Mouse (Mus musculus): ENCODE data around the gene Theg. TPM values are rescaled to one million over a fixed set of nuclear protein-coding genes. Genes with fewer than 3 reads are reported as not detected.

The Theg gene
- polyA plus RNA-seq, 1 experiment from 2014 or later: not detected

DNA sequence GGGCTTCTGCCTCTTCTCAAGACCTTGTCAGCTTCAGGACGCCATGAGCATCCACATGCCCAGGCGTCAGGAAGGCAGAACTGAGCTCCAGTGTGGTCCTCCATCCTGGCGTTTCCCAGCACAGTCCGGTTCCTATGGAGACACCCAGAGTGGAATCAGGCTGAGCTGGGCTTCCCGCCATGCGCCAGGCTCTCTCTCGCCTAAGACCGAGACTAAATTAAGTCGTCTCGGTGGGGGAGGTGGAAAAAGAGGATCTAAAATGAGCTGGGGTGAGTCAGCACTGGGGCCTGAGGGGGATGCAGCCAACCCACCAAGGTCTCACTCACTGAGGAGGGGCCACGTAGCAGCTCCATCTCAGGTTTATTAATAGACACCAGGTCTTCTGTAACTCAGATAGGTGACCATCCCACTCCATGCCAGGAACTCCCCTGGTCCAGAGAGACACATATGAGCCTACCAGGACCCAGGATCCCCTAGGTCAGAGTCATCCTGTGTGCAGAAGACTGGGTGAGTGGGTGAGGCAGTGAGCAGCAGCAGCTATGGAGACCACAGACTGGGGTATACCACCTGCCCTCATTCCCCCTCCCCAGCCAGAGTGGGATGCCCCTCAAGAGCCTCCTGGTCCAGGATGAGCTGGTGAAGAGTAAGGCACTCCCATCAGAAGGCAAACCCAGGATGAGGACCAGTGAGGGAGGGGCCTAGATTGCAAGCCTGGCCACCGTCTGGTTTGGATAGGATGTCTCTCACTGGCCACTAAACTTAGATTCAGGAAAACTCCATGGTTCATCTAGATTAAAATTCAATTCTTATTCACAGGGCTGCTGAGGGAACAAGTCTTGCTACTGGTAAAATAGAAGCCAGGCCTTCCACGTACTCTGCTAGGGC, 10.2 kb upstream of the Theg start:
- Histone ChIP-seq H3K4me3 (ENCODE audit: low read depth, low read length) (no peak overlapping the region), H3K9ac (ENCODE audit: low read length) (no peak overlapping the region), H3K27ac (ENCODE audit: low read depth, low read length) (no peak overlapping the region), H3K9me3 (ENCODE audit: control insufficient read depth, low read length) (no peaks in the 10 kb centered on the region), H3K4me2 (no peak overlapping the region), H3K36me3 (ENCODE audit: control insufficient read depth, insufficient read depth, low read length) (no peaks in the 10 kb centered on the region), H3K4me1 (ENCODE audit: control insufficient read depth, insufficient read depth, low read length) (no peaks in the 10 kb centered on the region), H3K27me3 (ENCODE audit: control insufficient read depth, insufficient read depth, low read length) (peaks cover 4% of the 10 kb centered on the region; the same call in 1 of the 2 replicates)
- 0 out of 2 replicates have a peak, but pooled peaks have one; percentile 43 for ATAC-seq (ENCODE audit: low FRiP score)
- WGBS: 26% methylated on average over 13 of the region's 13 CpGs
- peak; percentile 67 for DNase-seq (ENCODE audit: low spot score, missing footprints)

DNA sequence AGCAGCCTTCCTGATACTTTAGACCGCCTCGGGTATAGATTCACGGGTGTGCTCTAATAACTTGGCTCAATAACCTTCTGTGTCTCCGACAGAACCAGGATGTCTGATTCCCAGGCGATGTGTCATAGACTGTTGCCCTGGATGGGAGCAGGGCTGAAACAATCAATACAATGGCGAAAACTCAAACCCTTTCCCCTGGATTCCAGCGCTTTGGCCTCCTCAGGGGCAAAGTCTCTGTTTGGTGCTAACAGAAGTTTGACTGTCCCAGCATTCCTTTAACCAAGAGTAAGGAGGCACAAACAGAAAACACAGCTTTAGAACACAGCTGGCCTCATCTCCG, 8.4 kb upstream of the Theg start:
- Histone ChIP-seq H3K27me3 (ENCODE audit: control insufficient read depth, insufficient read depth, low read length) (peaks cover 4% of the 10 kb centered on the region; the same call in 1 of the 2 replicates), H3K4me2 (no peak overlapping the region), H3K4me1 (ENCODE audit: control insufficient read depth, insufficient read depth, low read length) (no peaks in the 10 kb centered on the region), H3K4me3 (ENCODE audit: low read depth, low read length) (no peak overlapping the region), H3K9me3 (ENCODE audit: control insufficient read depth, low read length) (no peaks in the 10 kb centered on the region), H3K36me3 (ENCODE audit: control insufficient read depth, insufficient read depth, low read length) (no peaks in the 10 kb centered on the region), H3K9ac (ENCODE audit: low read length) (no peak overlapping the region), H3K27ac (ENCODE audit: low read depth, low read length) (no peak overlapping the region)
- DNase-seq (ENCODE audit: low spot score, missing footprints) (no peak), ATAC-seq (ENCODE audit: low FRiP score) (peak; percentile 42; the same call in 1 of the 2 replicates)
- 55% methylated on average over 8 of the region's 8 CpGs for WGBS

DNA sequence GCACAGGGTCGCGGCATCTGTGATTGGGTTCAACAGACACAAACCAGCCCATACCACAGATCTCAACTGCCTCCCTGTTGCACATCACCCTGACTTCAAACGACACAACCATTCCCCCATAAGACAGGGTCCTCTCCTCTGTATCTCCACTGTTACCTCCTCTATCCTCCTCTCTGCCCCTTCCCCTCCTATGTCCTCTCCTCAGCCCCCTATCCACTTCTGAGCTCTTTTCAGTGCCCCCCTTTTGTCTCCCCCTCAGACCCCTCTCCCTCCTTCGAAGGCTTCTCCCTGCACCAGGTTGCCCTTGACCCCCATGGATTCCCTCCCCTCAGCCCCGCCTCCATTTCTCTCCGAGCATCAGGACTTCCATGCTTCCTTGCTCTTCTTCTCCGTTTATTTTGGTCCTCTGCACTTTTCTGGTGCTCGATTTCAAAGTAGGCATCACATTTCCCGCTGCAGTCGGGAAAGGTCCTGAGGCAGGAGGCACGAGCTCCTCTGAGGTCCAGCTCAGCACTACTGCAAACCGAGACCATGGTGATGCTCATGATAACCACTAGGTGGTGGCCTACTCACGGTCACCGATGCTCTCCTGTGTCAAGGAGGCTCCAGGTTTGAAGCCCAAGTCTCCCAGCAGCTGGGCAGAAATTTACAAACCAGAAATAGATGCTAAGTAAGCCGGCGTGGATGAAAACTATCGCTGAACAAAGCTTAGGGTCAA, 7.9 kb upstream of the Theg start:
- H3K4me1 ChIP-seq (ENCODE audit: control insufficient read depth, insufficient read depth, low read length): no peaks in the 10 kb centered on the region
- H3K9ac ChIP-seq (ENCODE audit: low read length): no peak overlapping the region
- H3K36me3 ChIP-seq (ENCODE audit: control insufficient read depth, insufficient read depth, low read length): no peaks in the 10 kb centered on the region
- H3K27me3 ChIP-seq (ENCODE audit: control insufficient read depth, insufficient read depth, low read length): peaks cover 4% of the 10 kb centered on the region; the same call in 1 of the 2 replicates
- DNase-seq (ENCODE audit: low spot score, missing footprints): peak; percentile 95
- no peak overlapping the region for H3K4me2 ChIP-seq
- no peak overlapping the region for H3K4me3 ChIP-seq (ENCODE audit: low read depth, low read length)
- no peak overlapping the region for H3K27ac ChIP-seq (ENCODE audit: low read depth, low read length)
- H3K9me3 ChIP-seq (ENCODE audit: control insufficient read depth, low read length): no peaks in the 10 kb centered on the region
- ATAC-seq (ENCODE audit: low FRiP score): peak; percentile 85
- 20% methylated on average over 17 of the region's 17 CpGs for WGBS

GRCm38 (mm10) chr10:79594111-79594510, 7.0 kb upstream of the Theg start:
- no peak for ATAC-seq (ENCODE audit: low FRiP score)
- Histone ChIP-seq H3K9ac (ENCODE audit: low read length) (no peak overlapping the region), H3K9me3 (ENCODE audit: control insufficient read depth, low read length) (no peaks in the 10 kb centered on the region), H3K27me3 (ENCODE audit: control insufficient read depth, insufficient read depth, low read length) (peaks cover 4% of the 10 kb centered on the region; the same call in 1 of the 2 replicates), H3K4me1 (ENCODE audit: control insufficient read depth, insufficient read depth, low read length) (no peaks in the 10 kb centered on the region), H3K27ac (ENCODE audit: low read depth, low read length) (no peak overlapping the region), H3K36me3 (ENCODE audit: control insufficient read depth, insufficient read depth, low read length) (no peaks in the 10 kb centered on the region), H3K4me3 (ENCODE audit: low read depth, low read length) (no peak overlapping the region), H3K4me2 (no peak overlapping the region)
- 53% methylated on average over 6 of the region's 6 CpGs for WGBS
- DNase-seq (ENCODE audit: low spot score, missing footprints): peak; percentile 28

- no peaks in the 10 kb centered on the region for H3K9me3 ChIP-seq (ENCODE audit: control insufficient read depth, low read length)
- DNase-seq (ENCODE audit: low spot score, missing footprints) (no peak), ATAC-seq (ENCODE audit: low FRiP score) (no peak)
- no peaks in the 10 kb centered on the region for H3K4me1 ChIP-seq (ENCODE audit: control insufficient read depth, insufficient read depth, low read length)
- no peak overlapping the region for H3K9ac ChIP-seq (ENCODE audit: low read length)
- H3K27me3 ChIP-seq (ENCODE audit: control insufficient read depth, insufficient read depth, low read length): peaks cover 4% of the 10 kb centered on the region; the same call in 1 of the 2 replicates
- no peak overlapping the region for H3K27ac ChIP-seq (ENCODE audit: low read depth, low read length)
- H3K36me3 ChIP-seq (ENCODE audit: control insufficient read depth, insufficient read depth, low read length): no peaks in the 10 kb centered on the region; the same call in 1 of the 2 replicates
- H3K4me3 ChIP-seq (ENCODE audit: low read depth, low read length): no peak overlapping the region
- 94% methylated on average over 1 of the region's 1 CpGs for WGBS
- no peak overlapping the region for H3K4me2 ChIP-seq
These were observed 3.6 kb upstream of the Theg start for GRCm38 (mm10) chr10:79590702-79591101.

- Histone ChIP-seq H3K27ac (ENCODE audit: low read depth, low read length) (no peak overlapping the region), H3K4me3 (ENCODE audit: low read depth, low read length) (no peak overlapping the region), H3K27me3 (ENCODE audit: control insufficient read depth, insufficient read depth, low read length) (no peaks in the 10 kb centered on the region), H3K4me1 (ENCODE audit: control insufficient read depth, insufficient read depth, low read length) (no peaks in the 10 kb centered on the region), H3K36me3 (ENCODE audit: control insufficient read depth, insufficient read depth, low read length) (no peaks in the 10 kb centered on the region; the same call in 1 of the 2 replicates), H3K9me3 (ENCODE audit: control insufficient read depth, low read length) (no peaks in the 10 kb centered on the region), H3K4me2 (no peak overlapping the region), H3K9ac (ENCODE audit: low read length) (no peak overlapping the region)
- ATAC-seq (ENCODE audit: low FRiP score) (no peak), DNase-seq (ENCODE audit: low spot score, missing footprints) (peak; percentile 59)
- 73% methylated on average over 4 of the region's 4 CpGs for WGBS
These were observed 608 bp upstream of the Theg start for GRCm38 (mm10) chr10:79587752-79588126.

- DNase-seq (ENCODE audit: low spot score, missing footprints) (peak; percentile 39), ATAC-seq (ENCODE audit: low FRiP score) (no peak)
- Histone ChIP-seq H3K4me2 (no peak overlapping the region), H3K36me3 (ENCODE audit: control insufficient read depth, insufficient read depth, low read length) (no peaks in the 10 kb centered on the region; the same call in 1 of the 2 replicates), H3K9me3 (ENCODE audit: control insufficient read depth, low read length) (no peaks in the 10 kb centered on the region), H3K9ac (ENCODE audit: low read length) (no peak overlapping the region), H3K4me1 (ENCODE audit: control insufficient read depth, insufficient read depth, low read length) (no peaks in the 10 kb centered on the region), H3K27ac (ENCODE audit: low read depth, low read length) (no peak overlapping the region), H3K4me3 (ENCODE audit: low read depth, low read length) (no peak overlapping the region), H3K27me3 (ENCODE audit: control insufficient read depth, insufficient read depth, low read length) (no peaks in the 10 kb centered on the region)
- 80% methylated on average over 8 of the region's 8 CpGs for WGBS
These were observed 888 bp downstream of the Theg start for GRCm38 (mm10) chr10:79586243-79586642.

GRCm38 (mm10) chr10:79585723-79586122, 1.4 kb downstream of the Theg start:
- H3K27ac ChIP-seq (ENCODE audit: low read depth, low read length): no peak overlapping the region
- DNase-seq (ENCODE audit: low spot score, missing footprints) (no peak), ATAC-seq (ENCODE audit: low FRiP score) (no peak)
- 96% methylated on average over 5 of the region's 5 CpGs for WGBS
- no peak overlapping the region for H3K9ac ChIP-seq (ENCODE audit: low read length)
- H3K36me3 ChIP-seq (ENCODE audit: control insufficient read depth, insufficient read depth, low read length): no peaks in the 10 kb centered on the region; the same call in 1 of the 2 replicates
- H3K9me3 ChIP-seq (ENCODE audit: control insufficient read depth, low read length): no peaks in the 10 kb centered on the region
- H3K4me2 ChIP-seq: no peak overlapping the region
- no peaks in the 10 kb centered on the region for H3K27me3 ChIP-seq (ENCODE audit: control insufficient read depth, insufficient read depth, low read length)
- H3K4me1 ChIP-seq (ENCODE audit: control insufficient read depth, insufficient read depth, low read length): no peaks in the 10 kb centered on the region
- no peak overlapping the region for H3K4me3 ChIP-seq (ENCODE audit: low read depth, low read length)

DNA sequence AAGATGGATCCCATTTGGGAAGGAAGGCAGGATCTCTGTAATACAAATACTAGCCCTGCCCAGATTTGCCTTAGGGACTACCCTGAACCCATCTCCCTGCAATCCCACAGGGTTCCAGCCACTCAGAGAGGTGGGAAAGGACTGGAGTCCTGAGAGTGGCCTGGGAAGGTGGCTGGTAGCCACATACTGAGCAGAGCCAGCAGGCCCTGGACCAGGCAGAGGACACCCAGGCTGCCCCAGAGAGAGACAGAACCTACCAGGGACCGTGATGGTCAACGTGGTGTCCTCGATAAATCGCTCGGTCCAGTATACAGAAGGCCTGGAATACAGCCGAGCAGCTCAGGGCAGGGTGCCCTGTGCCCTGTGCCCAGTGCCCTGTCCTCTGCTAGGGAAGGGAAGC, 2.0 kb downstream of the Theg start:
- Histone ChIP-seq H3K27me3 (ENCODE audit: control insufficient read depth, insufficient read depth, low read length) (no peaks in the 10 kb centered on the region), H3K4me3 (ENCODE audit: low read depth, low read length) (no peak overlapping the region), H3K27ac (ENCODE audit: low read depth, low read length) (no peak overlapping the region), H3K4me2 (no peak overlapping the region), H3K36me3 (ENCODE audit: control insufficient read depth, insufficient read depth, low read length) (no peaks in the 10 kb centered on the region; the same call in 1 of the 2 replicates), H3K9ac (ENCODE audit: low read length) (no peak overlapping the region), H3K9me3 (ENCODE audit: control insufficient read depth, low read length) (no peaks in the 10 kb centered on the region), H3K4me1 (ENCODE audit: control insufficient read depth, insufficient read depth, low read length) (no peaks in the 10 kb centered on the region)
- ATAC-seq (ENCODE audit: low FRiP score) (no peak), DNase-seq (ENCODE audit: low spot score, missing footprints) (peak; percentile 35)
- 92% methylated on average over 6 of the region's 6 CpGs for WGBS
